Mouse (Mus musculus): ENCODE results near the gene Zbtb17. TPM values are rescaled to one million over a fixed set of nuclear protein-coding genes. Genes with fewer than 3 reads are reported as not detected.

The Zbtb17 gene
- polyA plus RNA-seq, 1 experiment from 2014 or later, result 30.6 TPM

- Histone ChIP-seq H3K9ac (peak within 1 kb of the TSS; percentile 10; the same call in 1 of the 2 replicates), H3K4me2 (no peak within 1 kb of the TSS; the same call in 1 of the 2 replicates), H3K27me3 (ENCODE audit: insufficient read depth, low read length) (no peaks in the 10 kb centered on the region), H3K4me3 (ENCODE audit: low read depth, low read length) (peak within 1 kb of the TSS; percentile 0; the same call in 1 of the 2 replicates), H3K27ac (ENCODE audit: low read depth) (peak within 1 kb of the TSS; percentile 33), H3K9me3 (ENCODE audit: low read depth, low read length) (no peaks in the 10 kb centered on the region), H3K4me1 (ENCODE audit: insufficient read depth) (0 out of 2 replicates have a peak, but pooled peaks cover 10% of the 10 kb centered on the region), H3K36me3 (ENCODE audit: insufficient read depth) (no peaks in the 10 kb centered on the region)
- no peak for TF ChIP-seq CTCF (IDR thresholded peaks at IDR 0.05; ENCODE audit: low read depth)
- ATAC-seq (ENCODE audit: insufficient read depth) (no peak), DNase-seq (peak; percentile 25)
- WGBS, result 36% methylated on average over 9 of the region's 9 CpGs
Observed at GRCm38 (mm10) chr4:141420192-141420829, 24.1 kb upstream of the Zbtb17 start, which contains the start of gene Hspb7. Gene Hspb7 (plus strand): TSS chr4:141420779.

- DNase-seq, result no peak
- Histone ChIP-seq H3K9ac (no peak overlapping the region), H3K27me3 (ENCODE audit: insufficient read depth, low read length) (no peaks in the 10 kb centered on the region), H3K36me3 (ENCODE audit: insufficient read depth) (no peaks in the 10 kb centered on the region), H3K4me3 (ENCODE audit: low read depth, low read length) (no peak overlapping the region), H3K4me2 (no peak overlapping the region), H3K27ac (ENCODE audit: low read depth) (peak overlapping the region; percentile 33), H3K9me3 (ENCODE audit: low read depth, low read length) (no peaks in the 10 kb centered on the region), H3K4me1 (ENCODE audit: insufficient read depth) (0 out of 2 replicates have a peak, but pooled peaks cover 10% of the 10 kb centered on the region)
- ATAC-seq (ENCODE audit: insufficient read depth), result no peak
- WGBS, result 33% methylated on average over 9 of the region's 9 CpGs
- no peak for TF ChIP-seq CTCF (IDR thresholded peaks at IDR 0.05; ENCODE audit: low read depth)
Observed at GRCm38 (mm10) chr4:141420886-141421285, 23.6 kb upstream of the Zbtb17 start.

DNA sequence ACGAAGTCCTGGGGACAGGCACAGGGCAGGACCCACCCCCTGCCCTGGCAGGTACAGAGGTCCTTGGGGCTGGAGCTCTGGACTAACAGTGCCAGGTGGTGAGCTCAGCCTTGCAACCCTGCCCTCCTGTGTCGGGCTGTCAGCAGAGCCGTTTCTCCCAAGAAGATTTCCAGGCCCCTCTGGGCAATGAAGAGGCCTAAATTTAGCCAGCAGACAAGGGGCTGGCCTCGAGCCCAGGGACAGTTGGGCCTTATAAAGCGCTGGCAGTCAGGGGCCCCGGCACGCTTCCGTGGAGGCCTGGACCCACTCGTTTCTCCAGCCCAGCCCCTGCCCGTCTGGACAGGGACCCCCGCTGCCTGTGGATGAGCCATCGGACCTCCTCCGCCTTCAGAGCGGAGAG, 23.0 kb upstream of the Zbtb17 start:
- H3K4me1 ChIP-seq (ENCODE audit: insufficient read depth), result peaks cover 10% of the 10 kb centered on the region; the same call in 1 of the 2 replicates
- H3K4me2 ChIP-seq, result no peak overlapping the region; the same call in 1 of the 2 replicates
- H3K9me3 ChIP-seq (ENCODE audit: low read depth, low read length), result no peaks in the 10 kb centered on the region
- no peaks in the 10 kb centered on the region for H3K36me3 ChIP-seq (ENCODE audit: insufficient read depth)
- ATAC-seq (ENCODE audit: insufficient read depth) (no peak), DNase-seq (peak; percentile 71)
- peak overlapping the region; percentile 10; the same call in 1 of the 2 replicates for H3K9ac ChIP-seq
- peak overlapping the region; percentile 33 for H3K27ac ChIP-seq (ENCODE audit: low read depth)
- peak overlapping the region; percentile 0; the same call in 1 of the 2 replicates for H3K4me3 ChIP-seq (ENCODE audit: low read depth, low read length)
- 46% methylated on average over 14 of the region's 14 CpGs for whole genome bisulfite sequencing
- H3K27me3 ChIP-seq (ENCODE audit: insufficient read depth, low read length), result no peaks in the 10 kb centered on the region
- no peak for TF ChIP-seq CTCF (IDR thresholded peaks at IDR 0.05; ENCODE audit: low read depth)

DNA sequence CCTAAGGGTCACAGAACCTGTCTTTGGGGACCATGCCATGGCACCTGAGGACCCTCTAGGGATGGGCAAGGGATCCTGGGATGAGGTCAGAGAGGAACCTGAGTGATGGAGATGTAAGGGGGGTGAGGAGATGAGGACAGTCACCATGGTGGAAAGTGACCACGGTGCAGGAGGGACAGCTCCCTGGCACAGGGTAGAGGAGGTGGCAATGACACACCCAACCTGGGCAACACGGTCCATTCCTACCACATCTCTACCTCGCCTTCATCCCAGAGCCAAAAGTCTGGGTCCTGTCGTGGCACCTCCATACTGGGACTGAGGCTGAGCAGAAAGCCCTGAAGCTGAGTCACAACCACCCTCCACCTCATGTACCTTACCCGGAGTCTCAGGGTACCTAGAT, 21.6 kb upstream of the Zbtb17 start:
- H3K4me1 ChIP-seq (ENCODE audit: insufficient read depth), result peaks cover 13% of the 10 kb centered on the region; the same call in 1 of the 2 replicates

DNA sequence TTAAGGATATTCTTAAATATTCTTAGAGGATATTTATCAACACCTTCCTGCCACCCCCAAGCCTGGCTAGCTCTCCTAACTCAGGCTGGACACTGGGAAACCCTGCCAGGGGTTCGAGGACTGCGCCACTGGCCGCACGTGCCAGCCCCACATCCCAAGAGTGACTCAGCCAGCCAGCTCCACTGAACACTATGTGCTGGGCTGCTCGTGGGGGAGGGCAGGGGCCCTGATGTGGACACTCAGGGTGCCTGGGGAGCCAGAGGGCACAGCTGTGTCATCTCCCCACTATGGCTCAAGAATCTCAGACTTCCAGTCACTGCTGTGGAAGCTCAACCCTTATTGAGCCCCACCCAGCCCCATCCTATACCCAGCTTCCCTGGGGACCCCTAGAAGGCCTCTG, 21.2 kb upstream of the Zbtb17 start:
- H3K27me3 ChIP-seq (ENCODE audit: insufficient read depth, low read length), result no peaks in the 10 kb centered on the region
- ATAC-seq (ENCODE audit: insufficient read depth), result no peak
- peaks cover 13% of the 10 kb centered on the region; the same call in 1 of the 2 replicates for H3K4me1 ChIP-seq (ENCODE audit: insufficient read depth)

More for the DNA sequence above, 21.6 kb upstream of the Zbtb17 start:
- WGBS, result 70% methylated on average over 5 of the region's 5 CpGs
- Histone ChIP-seq H3K9ac (no peak overlapping the region), H3K9me3 (ENCODE audit: low read depth, low read length) (no peaks in the 10 kb centered on the region), H3K4me2 (no peak overlapping the region), H3K27me3 (ENCODE audit: insufficient read depth, low read length) (no peaks in the 10 kb centered on the region), H3K4me3 (ENCODE audit: low read depth, low read length) (no peak overlapping the region), H3K27ac (ENCODE audit: low read depth) (no peak overlapping the region), H3K36me3 (ENCODE audit: insufficient read depth) (no peaks in the 10 kb centered on the region)
- TF ChIP-seq CTCF (IDR thresholded peaks at IDR 0.05; ENCODE audit: low read depth), result no peak
- DNase-seq, result no peak
- ATAC-seq (ENCODE audit: insufficient read depth), result no peak

GRCm38 (mm10) chr4:141423691-141424431, 20.6 kb upstream of the Zbtb17 start:
- Histone ChIP-seq H3K9me3 (ENCODE audit: low read depth, low read length) (no peaks in the 10 kb centered on the region), H3K27me3 (ENCODE audit: insufficient read depth, low read length) (no peaks in the 10 kb centered on the region), H3K4me1 (ENCODE audit: insufficient read depth) (peaks cover 13% of the 10 kb centered on the region; the same call in 1 of the 2 replicates), H3K27ac (ENCODE audit: low read depth) (no peak overlapping the region), H3K4me3 (ENCODE audit: low read depth, low read length) (no peak overlapping the region), H3K9ac (no peak overlapping the region), H3K36me3 (ENCODE audit: insufficient read depth) (no peaks in the 10 kb centered on the region), H3K4me2 (0 out of 2 replicates have a peak overlapping the region, but pooled peaks have one; percentile 4)
- WGBS, result 78% methylated on average over 13 of the region's 13 CpGs
- no peak for TF ChIP-seq CTCF (IDR thresholded peaks at IDR 0.05; ENCODE audit: low read depth)
- ATAC-seq (ENCODE audit: insufficient read depth) (no peak), DNase-seq (no peak)

More for the DNA sequence above, 21.2 kb upstream of the Zbtb17 start:
- no peak overlapping the region for H3K9ac ChIP-seq
- no peak for TF ChIP-seq CTCF (IDR thresholded peaks at IDR 0.05; ENCODE audit: low read depth)
- no peak overlapping the region for H3K27ac ChIP-seq (ENCODE audit: low read depth)
- 77% methylated on average over 5 of the region's 5 CpGs for WGBS
- H3K4me3 ChIP-seq (ENCODE audit: low read depth, low read length), result no peak overlapping the region
- no peaks in the 10 kb centered on the region for H3K9me3 ChIP-seq (ENCODE audit: low read depth, low read length)
- 0 out of 2 replicates have a peak overlapping the region, but pooled peaks have one; percentile 4 for H3K4me2 ChIP-seq
- DNase-seq, result no peak
- H3K36me3 ChIP-seq (ENCODE audit: insufficient read depth), result no peaks in the 10 kb centered on the region
